Mouse (Mus musculus): ENCODE data around the gene Otulinl.
"Not testable (repeated sequence)": the region's sequence is repeated elsewhere in the genome, so short reads cannot be mapped to it uniquely, and the experiment has no call there.

Otulinl gene

DNA sequence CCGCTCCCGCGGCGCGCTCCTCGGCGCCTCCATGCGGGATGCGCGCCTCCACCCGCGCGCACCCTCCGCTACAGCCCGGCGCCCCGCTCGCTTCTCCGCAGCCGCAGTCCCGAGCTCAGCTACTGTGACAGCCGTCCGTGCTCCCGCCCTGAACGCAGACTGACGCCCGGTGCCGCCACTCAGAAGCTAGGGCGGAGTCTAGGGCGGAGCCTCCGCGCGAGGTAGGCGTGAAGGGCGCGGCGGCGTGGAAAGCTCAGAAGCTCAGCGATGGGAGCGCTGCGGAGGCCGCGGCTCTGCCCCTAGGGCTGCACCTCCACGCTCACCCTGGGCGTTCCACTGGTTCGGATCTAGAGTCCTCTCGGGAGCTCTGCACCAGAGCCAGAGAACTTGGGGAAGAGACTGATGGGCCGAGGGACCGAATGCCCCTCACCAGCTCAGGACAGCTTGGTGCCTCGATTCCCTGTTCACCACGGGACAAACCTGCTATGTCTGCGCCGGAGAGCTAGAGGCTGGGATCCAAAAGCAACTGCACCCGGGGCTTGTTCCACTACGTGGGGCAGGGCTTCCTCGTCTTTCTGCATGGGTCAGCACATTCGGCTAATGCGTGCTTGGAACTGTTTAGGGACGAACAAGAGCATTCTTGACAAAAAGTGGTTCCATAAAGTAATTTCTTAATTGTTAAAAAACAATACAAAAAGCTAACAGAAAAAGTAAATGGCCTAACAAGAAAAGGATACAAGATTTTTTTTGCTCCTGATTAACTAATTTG lies at the start of gene Otulinl:
Otulinl (minus strand) TSS at position 161 of the 769 bp plus-strand sequence.
- peak; percentile 97 for DNase-seq

DNA sequence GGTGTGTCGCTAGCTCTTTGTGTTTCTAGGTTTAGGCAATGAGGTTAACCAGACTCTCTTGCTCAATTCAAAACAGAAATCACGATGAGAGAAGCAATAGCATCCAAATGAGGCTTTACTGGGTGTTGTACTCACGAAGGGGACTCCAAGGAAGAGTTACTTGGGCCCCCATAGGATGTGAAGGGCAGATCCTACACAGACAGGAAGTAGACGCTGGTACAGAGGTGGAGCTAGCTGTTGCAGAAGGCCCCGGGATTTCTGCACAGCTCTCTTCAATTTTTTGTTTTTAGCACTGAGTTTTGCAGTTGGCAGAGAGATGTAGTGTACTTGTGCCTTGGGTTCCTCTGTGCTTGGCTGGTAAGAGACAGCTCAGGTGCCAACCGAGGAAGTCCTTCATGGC lies 44.8 kb upstream of the Otulinl start:
- DNase-seq, result no peak

DNA sequence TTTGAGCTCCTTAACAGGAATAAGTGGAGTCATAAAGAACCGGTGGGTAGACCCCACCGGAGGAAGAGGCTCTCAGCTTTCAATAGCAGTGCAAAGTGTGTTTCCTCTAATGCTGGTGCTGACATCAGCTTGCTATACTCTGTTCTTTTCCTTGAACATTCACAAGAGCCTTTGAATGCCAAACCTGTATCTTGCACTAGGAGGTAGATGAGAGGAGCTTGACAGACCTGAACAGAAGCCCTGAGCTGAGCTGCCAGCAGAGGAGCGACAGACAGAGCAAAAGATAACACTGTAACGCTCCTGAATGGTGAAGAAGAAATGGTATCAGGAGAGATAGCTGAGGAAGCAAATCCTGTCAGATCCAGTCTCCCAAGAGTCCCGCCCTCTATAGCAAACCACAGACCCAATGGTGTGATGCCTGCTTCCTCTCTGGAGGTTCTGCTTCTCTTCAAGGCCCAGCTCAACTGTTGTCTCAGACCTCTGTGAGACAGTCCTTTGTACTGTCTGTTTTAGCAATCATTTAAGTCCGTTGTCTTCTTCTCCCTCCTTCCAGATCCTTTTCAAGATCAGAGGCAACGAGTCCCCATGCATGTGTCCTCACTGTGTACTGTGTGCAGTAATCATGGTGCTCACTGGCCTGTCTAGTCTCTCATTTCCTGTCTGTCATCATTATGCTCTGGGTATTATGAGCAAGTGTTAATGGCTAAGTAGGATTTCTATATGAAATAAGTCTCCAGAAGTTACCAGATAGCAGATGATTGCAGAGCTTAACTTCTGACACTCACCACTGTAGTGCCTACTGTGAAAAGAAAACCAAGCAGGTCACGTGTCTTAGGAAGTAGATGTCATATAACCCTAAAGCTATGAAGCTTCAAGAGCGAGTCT lies 43.7 kb upstream of the Otulinl start:
- DNase-seq, result no peak

DNA sequence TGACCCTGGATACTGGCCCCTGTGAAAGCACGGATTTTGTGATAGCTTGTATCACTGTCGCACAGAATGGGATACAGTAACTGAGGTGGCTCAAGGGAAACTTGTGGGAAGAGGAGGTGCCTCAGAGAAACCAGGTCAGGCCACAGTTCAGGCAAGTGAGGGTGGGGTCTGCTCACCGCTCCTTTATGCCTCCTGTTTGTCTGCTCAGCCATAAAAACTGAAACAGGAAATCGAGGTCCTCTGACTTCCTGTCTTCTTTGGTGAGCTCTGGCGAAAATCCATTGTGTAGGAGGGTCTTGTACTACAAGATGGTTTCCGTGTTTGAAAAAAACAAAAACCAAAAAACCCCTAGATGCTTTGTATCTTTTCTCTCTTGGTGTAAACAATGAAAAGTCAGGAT lies 42.9 kb upstream of the Otulinl start:
- no peak for DNase-seq

DNA sequence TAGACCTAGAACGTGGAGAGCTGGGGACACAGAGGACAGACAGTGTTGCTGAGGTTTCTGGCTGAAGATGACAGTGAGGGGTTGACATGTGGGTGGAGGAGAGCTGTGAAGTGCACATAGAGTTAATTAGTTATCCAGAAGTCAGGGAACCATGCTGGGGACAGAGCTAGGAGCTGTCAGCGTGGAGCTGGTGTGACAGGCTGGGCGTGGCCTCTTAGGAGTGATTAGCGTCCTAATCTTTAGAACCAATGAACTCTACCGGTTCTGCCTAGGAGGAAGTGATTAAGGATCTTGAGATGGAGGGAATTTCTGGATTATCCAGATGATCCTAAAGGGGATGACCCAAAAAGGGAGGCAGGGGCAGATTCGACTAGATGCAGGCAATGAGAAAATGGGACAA lies 42.4 kb upstream of the Otulinl start:
- DNase-seq, result no peak

DNA sequence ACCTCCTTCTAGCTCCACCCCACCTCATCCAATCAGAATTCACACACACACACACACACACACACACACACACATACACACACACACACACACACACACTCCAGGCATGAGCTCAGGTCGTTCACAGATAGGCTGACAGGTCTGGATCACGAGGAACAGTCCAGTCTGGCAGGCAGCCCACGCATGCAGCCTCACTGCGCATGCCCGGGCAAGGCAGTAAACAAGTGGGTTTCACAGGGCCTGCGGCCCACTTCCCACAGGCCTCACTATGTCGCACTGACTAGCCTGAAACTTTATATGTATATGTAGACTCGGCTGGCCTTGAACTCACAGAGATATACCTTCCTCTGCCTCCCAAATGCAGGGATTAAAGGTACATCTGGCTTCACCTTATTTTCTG lies 38.9 kb upstream of the Otulinl start:
- DNase-seq, result not testable (repeated sequence)

DNA sequence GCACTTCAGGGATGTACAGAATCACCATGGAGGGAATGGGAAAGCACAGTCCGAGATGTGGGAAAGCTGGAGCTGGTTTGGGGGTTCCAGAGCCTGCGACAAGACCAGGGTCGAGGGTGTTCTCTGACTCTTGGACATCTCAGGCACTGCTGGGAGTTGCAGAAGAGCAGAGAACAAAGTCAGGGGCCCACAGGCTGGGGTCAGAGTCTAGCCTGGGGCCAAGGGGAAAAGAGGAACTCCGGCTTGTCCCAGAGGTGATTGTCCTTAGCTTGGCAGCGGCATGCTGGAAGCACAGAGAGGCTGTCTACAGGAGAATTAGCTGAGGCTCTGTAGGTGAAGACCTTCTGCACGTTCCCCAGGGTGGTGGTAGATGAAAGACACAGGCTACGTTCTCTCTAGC lies 37.3 kb upstream of the Otulinl start:
- no peak for DNase-seq

DNA sequence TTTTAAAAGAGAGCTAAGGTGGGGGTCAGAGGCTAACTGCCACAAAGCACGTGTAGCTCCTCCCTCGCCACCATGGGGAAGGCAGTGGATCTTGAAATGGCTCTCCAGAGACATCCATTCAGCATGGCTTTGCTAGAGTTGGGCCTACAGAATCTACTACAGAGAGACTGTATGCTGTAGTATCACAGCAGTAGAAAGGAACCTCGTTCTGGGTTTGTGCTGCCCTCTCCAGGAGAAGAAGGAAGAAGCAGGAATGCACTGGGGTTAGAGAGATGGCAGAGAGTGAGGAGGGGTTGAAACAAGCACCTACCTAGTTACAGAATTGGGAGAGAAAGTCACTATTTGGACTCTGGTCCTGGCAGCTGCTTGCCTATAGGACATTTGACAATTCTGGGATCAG lies 34.0 kb upstream of the Otulinl start:
- peak; percentile 78 for DNase-seq

DNA sequence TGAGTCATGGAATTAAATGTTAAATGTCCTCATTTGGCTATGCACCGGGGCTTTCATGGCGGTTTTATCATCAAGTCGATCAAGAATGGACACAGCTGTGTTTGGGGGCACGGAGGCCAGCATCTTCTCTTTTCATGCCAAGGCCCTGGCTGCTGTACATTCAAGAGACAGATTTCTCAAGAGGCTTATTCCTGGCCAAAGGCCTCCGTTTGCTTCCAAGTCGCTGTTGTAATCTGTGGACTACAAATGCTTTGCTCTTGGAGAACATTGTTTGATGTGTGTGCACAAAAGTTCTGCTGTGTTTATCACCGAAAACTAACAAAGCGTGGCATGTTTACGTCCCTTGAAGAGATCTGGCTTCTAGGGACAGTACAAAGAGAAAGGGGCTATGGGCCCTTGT lies 29.3 kb upstream of the Otulinl start:
- DNase-seq, result peak; percentile 72

DNA sequence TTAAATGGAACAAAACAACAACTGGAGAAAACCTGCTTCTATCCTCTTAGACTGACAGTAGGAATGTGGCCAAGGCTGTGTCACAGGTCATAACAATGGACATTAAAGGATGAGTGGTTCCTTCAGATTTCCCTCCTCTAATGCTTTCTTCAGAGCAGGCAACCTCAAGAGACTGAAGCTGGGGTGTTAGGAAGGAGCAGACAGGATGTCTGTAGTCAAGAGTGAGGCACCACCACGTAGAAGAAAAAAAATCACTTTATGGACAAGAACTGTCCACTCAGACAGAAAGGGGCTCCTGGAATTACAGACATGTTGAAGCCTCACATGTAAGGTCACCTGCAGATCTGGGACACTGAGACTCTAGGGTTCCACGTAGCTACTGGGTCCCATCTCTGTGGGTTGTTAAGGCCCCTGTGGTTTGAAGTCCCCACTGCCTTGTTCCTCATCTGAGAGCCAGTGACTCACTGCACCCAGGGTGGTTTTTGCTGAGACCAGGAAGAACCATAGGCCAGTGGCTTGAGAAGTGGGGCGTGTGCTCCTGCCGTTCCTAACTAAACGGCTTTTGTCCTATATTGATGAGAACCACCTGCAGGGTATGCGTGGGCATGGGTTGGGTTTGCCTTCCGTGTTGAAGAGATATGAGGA lies 27.7 kb upstream of the Otulinl start:
- DNase-seq, result no peak

DNA sequence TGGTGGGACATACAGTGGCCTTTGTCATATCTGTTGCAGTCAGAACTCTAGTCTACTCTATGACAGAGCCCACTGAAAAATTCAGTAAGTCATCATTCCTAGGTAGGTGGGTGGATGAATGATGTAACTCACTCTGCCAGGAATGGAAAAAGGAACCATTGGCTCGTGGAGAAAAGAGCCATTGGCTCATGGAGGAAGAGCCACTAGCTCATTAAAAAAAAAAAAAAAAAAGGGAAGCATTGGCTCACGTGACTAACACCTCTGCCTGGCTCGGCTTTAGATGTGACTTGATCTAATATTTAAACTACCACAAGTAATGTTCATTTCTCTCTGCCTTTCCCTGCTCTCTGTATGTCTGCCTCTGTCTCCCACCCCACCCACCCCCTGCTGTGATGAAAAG lies 27.1 kb upstream of the Otulinl start:
- DNase-seq, result no peak

DNA sequence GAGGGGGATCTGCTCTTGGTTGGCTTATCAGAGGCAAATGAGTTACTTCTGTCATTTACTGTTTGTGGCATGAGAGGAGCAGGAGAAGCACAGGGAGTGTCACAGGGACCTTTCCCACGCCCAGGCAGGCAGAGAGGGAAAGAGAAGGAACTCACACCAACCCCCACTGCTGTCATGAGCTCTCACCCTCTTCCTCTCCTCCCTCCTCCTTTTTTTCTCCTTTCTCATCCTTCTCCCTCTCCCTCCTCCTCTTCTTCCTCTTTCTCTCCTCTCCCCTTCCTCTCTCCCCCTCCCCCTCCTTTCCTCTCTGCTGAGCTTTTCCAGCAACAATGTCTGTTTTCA lies 21.6 kb upstream of the Otulinl start:
- DNase-seq, result no peak

DNA sequence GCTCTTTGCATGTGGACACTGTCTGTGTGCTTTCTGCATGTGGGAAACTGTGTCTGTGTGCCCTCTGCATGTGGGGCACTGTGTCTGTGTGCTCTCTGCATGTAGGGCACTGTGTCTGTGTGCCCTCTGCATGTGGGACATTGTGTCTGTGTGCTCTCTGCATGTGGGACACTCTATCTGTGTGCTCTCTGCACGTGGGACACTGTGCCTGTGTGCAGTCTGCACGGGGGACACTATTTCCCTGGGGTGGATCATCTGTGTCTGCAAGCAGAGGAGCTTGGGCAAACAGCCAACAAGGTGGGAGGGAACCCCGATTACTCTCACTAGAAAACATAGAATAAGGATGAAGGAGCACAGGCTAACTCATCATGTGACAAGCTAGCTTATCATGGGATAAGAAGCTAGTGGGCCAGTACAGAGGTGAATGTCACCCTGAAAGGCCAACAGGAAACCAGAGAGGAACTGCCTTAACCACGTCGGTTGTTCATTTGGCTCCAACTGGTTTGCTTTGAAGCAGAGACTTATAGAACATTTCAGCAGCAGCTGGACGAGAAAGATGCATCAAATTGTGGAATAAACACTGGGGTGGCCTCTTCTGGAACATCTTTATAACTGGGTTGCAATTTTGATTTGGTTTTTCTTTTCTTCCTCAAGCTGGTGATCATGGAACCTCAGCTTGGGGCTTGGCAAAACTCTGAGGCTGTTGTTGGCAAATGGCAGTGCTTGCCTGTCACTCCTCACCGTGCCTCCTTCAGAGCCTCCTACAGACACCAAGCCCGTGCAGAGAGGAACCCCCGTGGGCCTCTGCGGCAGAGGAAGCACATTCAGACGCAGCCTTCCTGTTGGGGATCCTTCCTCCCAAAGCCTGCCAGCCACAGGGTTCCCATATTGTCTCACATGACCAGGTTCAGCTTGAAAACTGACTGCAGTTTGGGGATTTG lies 20.9 kb upstream of the Otulinl start:
- DNase-seq, result peak; percentile 46

DNA sequence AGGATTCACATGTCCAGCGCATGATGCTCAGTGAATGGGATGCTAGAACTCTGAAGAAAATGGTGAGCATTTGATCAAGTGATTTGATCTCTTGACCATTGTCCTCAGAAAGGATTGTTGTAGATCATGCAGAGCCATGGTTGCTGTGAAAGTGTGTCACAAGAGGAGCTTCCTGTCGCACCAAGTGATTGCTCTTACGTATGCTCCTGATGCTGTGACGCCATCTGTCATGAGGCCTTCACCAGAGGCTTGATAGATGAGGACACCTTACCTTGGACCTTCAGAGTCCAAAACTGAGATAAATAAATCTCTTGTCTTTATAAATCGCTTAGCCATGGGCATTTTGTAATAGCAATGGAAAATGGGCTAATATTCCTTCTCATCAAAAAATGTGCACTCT lies 16.3 kb upstream of the Otulinl start:
- DNase-seq, result no peak

DNA sequence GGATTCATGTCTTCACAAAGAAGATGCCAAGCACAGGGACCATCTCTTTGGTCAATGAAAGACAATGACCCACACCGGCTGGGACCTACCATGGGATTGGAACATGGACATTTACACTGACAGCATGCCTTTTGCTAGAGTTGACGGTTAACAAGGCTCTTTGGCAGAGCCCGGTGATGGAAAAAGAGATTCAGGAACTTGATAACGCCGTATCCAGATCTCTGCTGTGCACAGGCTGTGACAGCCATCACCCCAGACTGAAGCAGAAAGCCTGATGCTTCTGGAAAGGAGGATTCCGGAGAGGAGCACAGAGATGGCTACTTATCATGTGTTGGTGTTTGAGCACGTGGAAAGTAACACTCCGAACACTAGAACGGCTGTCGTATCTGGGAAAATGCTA lies 11.9 kb upstream of the Otulinl start:
- no peak for DNase-seq

DNA sequence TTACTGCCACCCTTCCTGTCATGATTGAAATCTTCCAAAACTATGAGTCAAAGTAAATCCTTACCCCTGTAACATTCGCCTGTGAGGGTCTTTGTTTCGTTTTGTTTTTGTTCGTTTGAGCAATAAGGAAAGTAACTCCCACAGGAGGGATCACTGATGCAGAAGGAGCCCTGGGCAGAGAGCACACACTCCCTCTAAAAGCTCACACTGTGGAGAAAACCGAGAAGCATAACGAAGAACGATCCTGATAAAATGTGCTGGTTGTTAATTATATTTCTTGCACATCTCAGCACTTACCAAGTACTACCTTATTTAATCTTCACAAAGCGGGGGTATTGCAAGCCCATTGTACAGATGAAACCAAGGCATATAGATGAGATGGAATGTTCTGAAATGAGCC lies 10.8 kb upstream of the Otulinl start:
- DNase-seq, result no peak

DNA sequence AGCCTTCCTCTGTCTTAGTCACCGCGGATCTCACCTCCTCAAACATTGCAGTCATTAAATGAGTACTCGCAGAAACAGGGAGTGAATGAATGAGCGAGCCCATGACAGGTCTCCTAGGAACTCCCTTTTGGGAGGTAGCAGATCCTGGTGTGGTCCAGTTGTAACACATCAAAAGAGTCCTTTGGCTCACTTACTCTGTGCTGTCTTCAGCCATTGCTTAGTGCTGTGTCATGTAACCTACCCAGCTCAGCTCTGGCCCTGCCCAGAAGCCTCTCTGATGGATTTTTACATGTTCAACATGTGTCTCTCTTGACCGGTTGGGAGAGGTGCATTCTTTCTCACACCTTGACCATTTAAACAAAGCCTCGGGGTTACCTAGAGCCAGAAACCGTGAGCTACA lies 9.8 kb upstream of the Otulinl start:
- DNase-seq, result no peak

DNA sequence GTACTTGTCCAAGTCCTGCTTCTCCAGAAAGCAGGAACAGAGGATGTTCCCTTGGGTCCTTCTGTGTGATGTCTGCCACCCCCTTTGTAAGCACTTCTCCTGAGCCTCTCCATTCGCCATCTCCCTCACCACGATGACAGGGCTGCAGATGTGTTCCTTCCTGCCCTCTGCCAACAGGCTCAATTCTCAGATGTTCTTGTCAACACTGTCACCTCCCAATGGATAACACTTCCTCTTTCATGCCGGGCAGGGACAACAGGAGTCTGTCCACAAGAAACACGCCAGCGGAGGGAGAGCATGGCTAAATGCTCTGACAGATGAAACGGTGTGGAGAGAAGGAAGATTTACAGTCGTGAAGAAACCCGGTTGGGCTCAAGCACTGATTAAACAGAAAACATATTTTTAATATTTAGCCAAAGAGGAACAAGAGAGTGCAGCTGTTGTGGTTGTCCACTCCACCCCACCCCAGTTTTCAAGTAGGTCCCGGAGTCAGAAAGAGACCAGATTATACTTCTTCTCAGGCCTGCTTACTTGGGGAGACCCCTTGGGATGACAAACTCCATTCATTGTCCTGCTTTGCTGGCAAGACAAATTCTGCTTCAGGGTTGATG lies 6.8 kb upstream of the Otulinl start:
- peak; percentile 68 for DNase-seq

DNA sequence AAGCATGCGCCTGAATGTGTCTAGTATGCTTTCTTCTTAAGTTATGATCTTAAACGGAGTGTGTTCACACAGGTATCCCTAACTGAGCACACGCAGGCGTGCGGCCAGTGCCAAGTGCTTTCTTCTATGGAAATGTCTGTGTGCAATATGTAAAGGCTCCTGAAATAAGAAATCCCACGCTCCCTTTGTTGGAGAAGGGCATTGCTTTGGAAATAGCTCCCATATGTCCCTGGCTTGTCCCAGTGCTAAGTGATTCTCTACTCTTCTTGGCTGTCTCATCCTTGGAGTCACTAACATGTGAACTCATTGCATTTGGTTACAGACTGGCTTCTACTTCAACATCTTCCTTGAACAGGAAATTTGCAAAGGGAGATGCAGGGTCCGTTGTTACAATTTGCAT lies 3.4 kb upstream of the Otulinl start:
- no peak for DNase-seq

DNA sequence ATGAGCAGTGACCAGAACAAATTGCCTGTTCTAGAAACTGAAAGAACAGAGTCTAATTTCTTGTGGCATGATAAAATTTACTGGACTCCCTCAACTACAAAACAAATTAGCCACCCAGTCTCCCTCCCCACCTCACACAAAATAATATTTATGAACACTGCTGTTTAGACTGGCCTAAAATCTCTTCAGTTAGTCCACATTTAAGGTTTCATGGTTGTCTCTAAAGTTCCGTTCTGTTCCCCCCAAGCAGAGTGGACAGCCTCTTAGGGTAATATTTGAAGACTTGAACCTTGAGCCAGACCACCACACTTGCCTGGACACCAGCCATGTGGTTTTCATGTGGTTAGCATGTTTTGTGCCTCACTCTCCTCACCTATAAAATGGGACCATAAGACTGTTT lies 1.8 kb upstream of the Otulinl start:
- DNase-seq, result no peak

DNA sequence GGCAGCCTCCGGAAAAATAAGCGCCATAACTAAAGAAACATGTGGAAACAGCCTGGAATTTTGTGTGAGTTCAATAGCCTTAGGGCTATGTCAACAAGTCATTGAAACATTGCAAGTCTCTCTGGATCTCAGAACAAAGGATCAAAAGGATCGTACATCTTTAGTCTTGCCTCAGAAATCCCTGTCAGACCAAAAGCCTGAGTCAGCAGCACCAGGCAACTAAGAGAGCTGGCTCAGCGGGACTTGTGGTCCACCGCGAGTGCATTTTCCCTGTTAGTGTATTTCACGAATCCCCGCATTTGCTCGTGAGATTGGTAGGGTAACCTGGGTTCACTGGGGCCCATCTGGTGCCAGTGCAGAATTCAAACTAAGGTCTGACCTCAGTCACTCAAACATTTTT lies 1.2 kb upstream of the Otulinl start:
- peak; percentile 41 for DNase-seq

DNA sequence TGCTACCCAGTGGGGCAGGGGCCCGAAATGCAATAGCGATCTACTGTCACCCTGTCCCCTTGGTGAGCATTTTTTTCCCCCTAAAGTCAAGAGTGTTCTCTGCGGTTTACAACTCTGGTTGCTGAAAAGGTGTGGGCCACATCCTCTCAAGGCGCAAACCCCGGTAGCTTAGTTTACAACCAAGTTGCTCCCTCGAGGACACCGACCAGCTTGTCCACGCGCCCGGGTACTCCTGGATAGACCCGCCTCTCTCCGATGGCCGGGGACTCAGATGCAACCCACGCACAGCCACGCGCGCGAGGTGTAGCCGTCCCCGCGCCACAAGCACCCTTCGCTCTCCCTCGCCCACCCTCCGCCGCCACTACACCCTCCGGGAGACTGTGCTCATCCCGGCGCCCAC lies 382 bp downstream of the Otulinl start:
- peak; percentile 41 for DNase-seq
